Mouse (Mus musculus): ENCODE data around the gene Serpinb3b. TPM values are rescaled to one million over a fixed set of nuclear protein-coding genes. Genes with fewer than 3 reads are reported as not detected.
"Not testable (repeated sequence)": the region's sequence is repeated elsewhere in the genome, so short reads cannot be mapped to it uniquely, and the experiment has no call there.

Serpinb3b gene
- polyA plus RNA-seq (2016; fragmentation: Nextera tagmentation; extraction: Ambion mirVana) = not detected in 2 replicates

GRCm38 (mm10) chr1:107278261-107278660 is at the start of gene Serpinb3b, which contains the start of gene Serpinb3c:
Gene Serpinb3b, minus strand, starts transcription at chr1:107278361.
Gene Serpinb3c, minus strand, starts transcription at chr1:107278371.
- H3K36me3 ChIP-seq; DNase-seq (ENCODE audit: low spot score); H3K27ac ChIP-seq; H3K27me3 ChIP-seq (ENCODE audit: insufficient read depth, poor library complexity, severe bottlenecking); H3K4me3 ChIP-seq; H3K4me1 ChIP-seq; H3K9me3 ChIP-seq: not testable (repeated sequence)

DNA sequence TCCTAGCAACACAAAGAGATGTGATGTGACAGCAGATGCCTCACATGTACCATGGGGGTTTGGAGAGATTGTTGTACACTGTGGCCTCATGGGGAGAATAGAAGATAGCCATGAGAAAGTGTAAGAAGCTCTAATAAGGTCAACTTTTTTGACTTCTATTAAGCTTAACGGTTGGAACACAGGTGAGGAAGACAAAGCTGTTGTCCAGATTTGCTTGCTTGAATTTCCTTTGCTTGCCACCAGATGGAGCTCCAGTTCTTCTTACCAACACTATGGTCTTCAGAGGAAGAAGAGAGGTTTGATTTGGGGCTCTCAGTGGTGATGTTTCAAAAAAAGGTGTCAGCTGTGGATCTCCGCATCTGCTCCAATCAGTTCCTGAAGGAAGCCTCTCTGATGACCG is 35.0 kb downstream of the Serpinb3b start:
- DNase-seq (ENCODE audit: low spot score); H3K4me3 ChIP-seq; H3K27ac ChIP-seq; H3K9me3 ChIP-seq; H3K4me1 ChIP-seq; H3K27me3 ChIP-seq (ENCODE audit: insufficient read depth, poor library complexity, severe bottlenecking); H3K36me3 ChIP-seq: not testable (repeated sequence)
- WGBS = 49% methylated on average over 3 of the region's 3 CpGs

- not testable (repeated sequence) for DNase-seq (ENCODE audit: low spot score); H3K36me3 ChIP-seq; H3K4me3 ChIP-seq; H3K9me3 ChIP-seq; H3K4me1 ChIP-seq; H3K27ac ChIP-seq; H3K27me3 ChIP-seq (ENCODE audit: insufficient read depth, poor library complexity, severe bottlenecking)
- 72% methylated on average over 1 of the region's 1 CpGs for WGBS
Measured at GRCm38 (mm10) chr1:107217276-107217675, 60.9 kb downstream of the Serpinb3b start.

DNA sequence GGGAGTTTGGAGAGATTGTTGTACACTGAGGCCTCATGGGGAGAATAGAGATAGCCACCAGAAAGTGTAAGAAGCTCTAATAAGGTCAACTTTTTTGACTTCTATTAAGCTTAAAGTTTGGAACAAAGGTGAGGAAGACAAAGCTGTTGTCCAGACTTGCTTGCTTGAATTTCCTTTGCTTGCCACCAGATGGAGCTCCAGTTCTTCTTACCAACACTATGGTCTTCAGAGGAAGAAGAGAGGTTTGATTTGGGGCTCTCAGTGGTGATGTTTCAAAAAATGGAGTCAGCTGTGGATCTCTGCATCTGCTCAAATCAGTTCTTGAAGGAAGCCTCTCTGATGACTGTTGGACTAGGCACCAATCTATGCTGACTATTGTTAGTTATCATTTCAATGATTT is 150.7 kb downstream of the Serpinb3b start:
- not testable (repeated sequence) for H3K27ac ChIP-seq; H3K4me1 ChIP-seq; H3K4me3 ChIP-seq; H3K27me3 ChIP-seq (ENCODE audit: insufficient read depth, poor library complexity, severe bottlenecking); H3K36me3 ChIP-seq; DNase-seq (ENCODE audit: low spot score); H3K9me3 ChIP-seq

Other genes with a start within 250 kb of the Serpinb3b start
- gene Serpinb3a, start 226.1 kb downstream of the Serpinb3b start, polyA plus RNA-seq (2016; fragmentation: Nextera tagmentation; extraction: Ambion mirVana) = not detected in 2 replicates
- gene Serpinb3d, start 194.9 kb downstream of the Serpinb3b start, polyA plus RNA-seq (2016; fragmentation: Nextera tagmentation; extraction: Ambion mirVana) = not detected in 2 replicates
- not detected in 2 replicates for gene Serpinb3c, start within 50 bp of the Serpinb3b start, polyA plus RNA-seq (2016; fragmentation: Nextera tagmentation; extraction: Ambion mirVana)
- gene Serpinb11, start 82.8 kb upstream of the Serpinb3b start, polyA plus RNA-seq (2016; fragmentation: Nextera tagmentation; extraction: Ambion mirVana) = not detected in 2 replicates
- gene Serpinb7, start 121.3 kb upstream of the Serpinb3b start, polyA plus RNA-seq (2016; fragmentation: Nextera tagmentation; extraction: Ambion mirVana) = not detected in 2 replicates
- 0.25 and 0.30 TPM in 2 replicates for gene Serpinb2, start 233.1 kb upstream of the Serpinb3b start, polyA plus RNA-seq (2016; fragmentation: Nextera tagmentation; extraction: Ambion mirVana)

Data from heart, embryonic 10.5 days (tissue).